Mouse (Mus musculus): ENCODE data around the gene Rad50. TPM values are rescaled to one million over a fixed set of nuclear protein-coding genes. Genes with fewer than 3 reads are reported as not detected.
A peak's percentile ranks its signal among the peaks of the same experiment; 100 is the strongest.

Rad50 gene
- 27.8 to 53.5 TPM (median 45.6 TPM) in 3 replicates for total RNA-seq (2017)

- ATAC-seq (replicated peaks; ENCODE audit: insufficient number of reproducible peaks, low FRiP score, low TSS enrichment, poor library complexity, severe bottlenecking): peak; percentile 100
These were observed at the start of gene Rad50 for GRCm38 (mm10) chr11:53706934-53707717. Rad50 (minus strand) TSS chr11:53707319.

GRCm38 (mm10) chr11:53755011-53755595 lies 48.0 kb upstream of the Rad50 start:
- ATAC-seq (replicated peaks; ENCODE audit: insufficient number of reproducible peaks, low FRiP score, low TSS enrichment, poor library complexity, severe bottlenecking): no peak

GRCm38 (mm10) chr11:53749716-53750352 lies 42.7 kb upstream of the Rad50 start:
- ATAC-seq (replicated peaks; ENCODE audit: insufficient number of reproducible peaks, low FRiP score, low TSS enrichment, poor library complexity, severe bottlenecking): no peak

- no peak for ATAC-seq (replicated peaks; ENCODE audit: insufficient number of reproducible peaks, low FRiP score, low TSS enrichment, poor library complexity, severe bottlenecking)
These were observed 42.2 kb upstream of the Rad50 start for GRCm38 (mm10) chr11:53749306-53749705.

GRCm38 (mm10) chr11:53748614-53749013 lies 41.5 kb upstream of the Rad50 start:
- ATAC-seq (replicated peaks; ENCODE audit: insufficient number of reproducible peaks, low FRiP score, low TSS enrichment, poor library complexity, severe bottlenecking): peak; percentile 94

GRCm38 (mm10) chr11:53747985-53748384 lies 40.9 kb upstream of the Rad50 start:
- no peak for ATAC-seq (replicated peaks; ENCODE audit: insufficient number of reproducible peaks, low FRiP score, low TSS enrichment, poor library complexity, severe bottlenecking)

- no peak for ATAC-seq (replicated peaks; ENCODE audit: insufficient number of reproducible peaks, low FRiP score, low TSS enrichment, poor library complexity, severe bottlenecking)
These were observed 38.1 kb upstream of the Rad50 start for GRCm38 (mm10) chr11:53745260-53745659.

GRCm38 (mm10) chr11:53742353-53742752 lies 35.2 kb upstream of the Rad50 start:
- no peak for ATAC-seq (replicated peaks; ENCODE audit: insufficient number of reproducible peaks, low FRiP score, low TSS enrichment, poor library complexity, severe bottlenecking)

GRCm38 (mm10) chr11:53737573-53737946 lies 30.4 kb upstream of the Rad50 start:
- ATAC-seq (replicated peaks; ENCODE audit: insufficient number of reproducible peaks, low FRiP score, low TSS enrichment, poor library complexity, severe bottlenecking): peak; percentile 62

GRCm38 (mm10) chr11:53736771-53737572 lies 29.9 kb upstream of the Rad50 start:
- ATAC-seq (replicated peaks; ENCODE audit: insufficient number of reproducible peaks, low FRiP score, low TSS enrichment, poor library complexity, severe bottlenecking): peak; percentile 74

GRCm38 (mm10) chr11:53735682-53736245 lies 28.6 kb upstream of the Rad50 start:
- ATAC-seq (replicated peaks; ENCODE audit: insufficient number of reproducible peaks, low FRiP score, low TSS enrichment, poor library complexity, severe bottlenecking): peak; percentile 92

- ATAC-seq (replicated peaks; ENCODE audit: insufficient number of reproducible peaks, low FRiP score, low TSS enrichment, poor library complexity, severe bottlenecking): no peak
These were observed 28.0 kb upstream of the Rad50 start for GRCm38 (mm10) chr11:53734970-53735681.

GRCm38 (mm10) chr11:53734431-53734830 lies 27.3 kb upstream of the Rad50 start:
- ATAC-seq (replicated peaks; ENCODE audit: insufficient number of reproducible peaks, low FRiP score, low TSS enrichment, poor library complexity, severe bottlenecking): no peak

GRCm38 (mm10) chr11:53733824-53734223 lies 26.7 kb upstream of the Rad50 start:
- no peak for ATAC-seq (replicated peaks; ENCODE audit: insufficient number of reproducible peaks, low FRiP score, low TSS enrichment, poor library complexity, severe bottlenecking)

GRCm38 (mm10) chr11:53732244-53732643 lies 25.1 kb upstream of the Rad50 start:
- no peak for ATAC-seq (replicated peaks; ENCODE audit: insufficient number of reproducible peaks, low FRiP score, low TSS enrichment, poor library complexity, severe bottlenecking)

- ATAC-seq (replicated peaks; ENCODE audit: insufficient number of reproducible peaks, low FRiP score, low TSS enrichment, poor library complexity, severe bottlenecking): no peak
These were observed 24.3 kb upstream of the Rad50 start for GRCm38 (mm10) chr11:53731457-53731856.

GRCm38 (mm10) chr11:53720715-53721114 lies 13.6 kb upstream of the Rad50 start, which contains the start of gene Il5:
Il5 (plus strand) TSS chr11:53720794.
- no peak for ATAC-seq (replicated peaks; ENCODE audit: insufficient number of reproducible peaks, low FRiP score, low TSS enrichment, poor library complexity, severe bottlenecking)

GRCm38 (mm10) chr11:53719701-53720100 lies 12.6 kb upstream of the Rad50 start:
- ATAC-seq (replicated peaks; ENCODE audit: insufficient number of reproducible peaks, low FRiP score, low TSS enrichment, poor library complexity, severe bottlenecking): no peak

All from monocyte, adult 5-6 weeks (primary cell).